Mouse (Mus musculus): Measurements from ENCODE around the gene Ltf.

The Ltf gene

DNA sequence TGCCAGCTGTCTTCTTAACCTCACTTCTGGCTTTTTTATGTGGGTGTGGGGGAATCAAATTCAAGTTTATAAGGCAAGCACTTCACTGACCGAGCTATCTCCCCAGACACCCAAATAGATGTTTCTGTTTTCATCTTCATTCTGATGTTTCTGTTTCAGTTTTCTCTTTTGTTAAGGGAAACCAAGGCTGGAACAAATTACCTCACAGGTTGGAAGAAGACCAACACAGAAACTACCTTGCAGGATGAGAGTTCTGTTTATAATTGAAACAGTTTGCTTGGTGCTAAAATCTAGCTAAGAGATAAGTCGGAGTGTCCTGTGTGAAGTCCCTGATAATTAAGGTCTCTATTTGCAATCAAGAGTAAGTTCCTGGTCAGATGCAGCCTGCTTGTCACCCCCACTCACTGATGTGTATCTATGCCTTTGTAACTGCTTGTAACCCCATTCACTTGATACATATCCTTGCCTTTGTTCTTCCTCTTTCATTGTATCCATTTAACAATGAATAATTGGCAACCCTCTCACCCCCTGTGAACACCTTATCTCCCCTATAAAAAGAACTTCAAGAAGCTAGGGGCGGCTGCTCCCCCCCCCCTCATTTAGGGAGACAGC lies 68.0 kb downstream of the Ltf start:
- no peak for DNase-seq (ENCODE audit: low read depth, low spot score)

DNA sequence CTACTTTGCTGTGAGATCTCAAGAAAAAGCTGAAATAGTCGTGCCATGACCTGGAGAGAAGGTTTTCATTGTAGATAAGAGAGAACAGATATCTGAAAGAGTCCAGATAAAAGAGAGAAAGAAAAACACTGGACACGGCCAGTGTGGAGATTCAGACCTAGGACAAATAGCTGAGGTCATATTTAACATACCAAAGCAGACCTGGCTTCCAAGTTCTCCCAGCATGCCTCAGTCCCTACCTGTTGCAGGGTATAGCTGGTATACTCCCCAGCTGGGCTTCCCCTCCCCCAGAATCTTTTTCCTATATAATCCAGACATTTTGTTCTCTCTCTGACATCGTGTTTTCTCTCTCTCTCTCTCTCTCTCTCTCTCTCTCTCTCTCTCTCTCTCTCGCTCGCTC lies 68.9 kb downstream of the Ltf start:
- no peak for DNase-seq (ENCODE audit: low read depth, low spot score)

DNA sequence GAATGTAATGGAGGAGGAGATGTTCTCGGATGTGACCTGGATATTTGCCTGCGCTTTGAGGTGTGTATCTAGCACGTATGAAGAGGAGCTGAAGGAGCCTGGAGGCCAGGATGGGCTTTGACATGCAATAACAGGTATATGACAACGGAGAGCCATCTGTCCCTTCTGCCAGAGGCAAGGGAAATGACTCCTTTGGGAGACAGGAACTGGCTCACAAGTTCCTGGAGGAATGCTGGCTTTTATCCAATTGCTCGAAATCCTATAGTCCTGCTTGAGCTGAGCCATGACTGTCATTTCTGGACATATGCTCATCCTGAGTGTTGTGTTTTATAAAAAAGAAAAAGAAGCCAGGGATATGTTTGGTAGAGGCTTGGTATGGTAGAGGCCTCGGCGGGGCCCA lies 69.8 kb downstream of the Ltf start:
- no peak for DNase-seq (ENCODE audit: low read depth, low spot score)

All from forelimb bud, embryonic 11.5 days (tissue).